Mouse (Mus musculus): ENCODE results near the gene Adcy6. TPM values are rescaled to one million over a fixed set of nuclear protein-coding genes. Genes with fewer than 3 reads are reported as not detected.

Adcy6 gene
- total RNA-seq, 2 experiments from 2014 or later, result 28.8 to 55.8 TPM

- ATAC-seq (replicated peaks; ENCODE audit: low FRiP score, low TSS enrichment, poor library complexity, severe bottlenecking), result no peak
Observed at GRCm38 (mm10) chr15:98630540-98630939, 20.7 kb upstream of the Adcy6 start, which contains the start of gene Cacnb3. Cacnb3 (plus strand) TSS chr15:98630840.

- ATAC-seq (replicated peaks; ENCODE audit: low FRiP score, low TSS enrichment, poor library complexity, severe bottlenecking), result no peak
Observed at GRCm38 (mm10) chr15:98629464-98629863, 19.6 kb upstream of the Adcy6 start.

- ATAC-seq (replicated peaks; ENCODE audit: low FRiP score, low TSS enrichment, poor library complexity, severe bottlenecking), result no peak
Observed at GRCm38 (mm10) chr15:98628589-98629254, 18.8 kb upstream of the Adcy6 start.

GRCm38 (mm10) chr15:98626487-98627212, 16.8 kb upstream of the Adcy6 start:
- ATAC-seq (replicated peaks; ENCODE audit: low FRiP score, low TSS enrichment, poor library complexity, severe bottlenecking), result no peak

GRCm38 (mm10) chr15:98626078-98626477, 16.2 kb upstream of the Adcy6 start:
- no peak for ATAC-seq (replicated peaks; ENCODE audit: low FRiP score, low TSS enrichment, poor library complexity, severe bottlenecking)

- 0 out of 2 replicates have a peak, but pooled peaks have one; percentile 38 for ATAC-seq (replicated peaks; ENCODE audit: low FRiP score, low TSS enrichment, poor library complexity, severe bottlenecking)
Observed at GRCm38 (mm10) chr15:98623361-98623821, 13.5 kb upstream of the Adcy6 start.

- no peak for ATAC-seq (replicated peaks; ENCODE audit: low FRiP score, low TSS enrichment, poor library complexity, severe bottlenecking)
Observed at GRCm38 (mm10) chr15:98622721-98623120, 12.8 kb upstream of the Adcy6 start.

- ATAC-seq (replicated peaks; ENCODE audit: low FRiP score, low TSS enrichment, poor library complexity, severe bottlenecking), result no peak
Observed at GRCm38 (mm10) chr15:98622199-98622598, 12.3 kb upstream of the Adcy6 start.

GRCm38 (mm10) chr15:98617176-98617537, 7.3 kb upstream of the Adcy6 start:
- ATAC-seq (replicated peaks; ENCODE audit: low FRiP score, low TSS enrichment, poor library complexity, severe bottlenecking), result peak; percentile 44

- peak; percentile 32 for ATAC-seq (replicated peaks; ENCODE audit: low FRiP score, low TSS enrichment, poor library complexity, severe bottlenecking)
Observed at GRCm38 (mm10) chr15:98616362-98617175, 6.7 kb upstream of the Adcy6 start.

- ATAC-seq (replicated peaks; ENCODE audit: low FRiP score, low TSS enrichment, poor library complexity, severe bottlenecking), result no peak
Observed at GRCm38 (mm10) chr15:98615751-98616150, 5.9 kb upstream of the Adcy6 start.

- no peak for ATAC-seq (replicated peaks; ENCODE audit: low FRiP score, low TSS enrichment, poor library complexity, severe bottlenecking)
Observed at GRCm38 (mm10) chr15:98614971-98615370, 5.1 kb upstream of the Adcy6 start.

- ATAC-seq (replicated peaks; ENCODE audit: low FRiP score, low TSS enrichment, poor library complexity, severe bottlenecking), result peak; percentile 68
Observed at GRCm38 (mm10) chr15:98614551-98614950, 4.7 kb upstream of the Adcy6 start.

- ATAC-seq (replicated peaks; ENCODE audit: low FRiP score, low TSS enrichment, poor library complexity, severe bottlenecking), result no peak
Observed at GRCm38 (mm10) chr15:98612229-98612628, 2.4 kb upstream of the Adcy6 start.

- ATAC-seq (replicated peaks; ENCODE audit: low FRiP score, low TSS enrichment, poor library complexity, severe bottlenecking), result no peak
Observed at GRCm38 (mm10) chr15:98610131-98610633, 306 bp upstream of the Adcy6 start.

GRCm38 (mm10) chr15:98608784-98609250, 1.1 kb downstream of the Adcy6 start:
- ATAC-seq (replicated peaks; ENCODE audit: low FRiP score, low TSS enrichment, poor library complexity, severe bottlenecking), result no peak; the same call in 1 of the 2 replicates

- ATAC-seq (replicated peaks; ENCODE audit: low FRiP score, low TSS enrichment, poor library complexity, severe bottlenecking), result no peak
Observed at GRCm38 (mm10) chr15:98608058-98608783, 1.7 kb downstream of the Adcy6 start.

- no peak for ATAC-seq (replicated peaks; ENCODE audit: low FRiP score, low TSS enrichment, poor library complexity, severe bottlenecking)
Observed at GRCm38 (mm10) chr15:98607557-98607956, 2.3 kb downstream of the Adcy6 start.

- ATAC-seq (replicated peaks; ENCODE audit: low FRiP score, low TSS enrichment, poor library complexity, severe bottlenecking), result no peak
Observed at GRCm38 (mm10) chr15:98606739-98607138, 3.1 kb downstream of the Adcy6 start.

Data from megakaryocyte-erythroid progenitor cell, adult 5-6 weeks (primary cell).